In genomic region chr10:57572130-57572529, GRCm38 (mm10) we compare ENCODE assay signal across 12 mouse cellular contexts. TPM values are rescaled to one million over a fixed set of nuclear protein-coding genes. Genes with fewer than 3 reads are reported as not detected.
A peak's percentile ranks its signal among the peaks of the same experiment; 100 is the strongest.
DNase-seq lines count a peak whose midpoint lies in the region; ATAC-seq and TF ChIP-seq lines count a peak whose summit lies in the region.
"Had no signal": no experiment of that assay in that cellular context is flagged by ENCODE, and none has a peak within 500 bp of the region (broad histone marks: within the 10 kb centered on the region; RNA-seq: fewer than 3 reads in every experiment).

No protein-coding gene starts in this region.

- no peak overlapping the region for H3K4me3 ChIP-seq in forebrain, embryonic 10.5 days
- no peak overlapping the region for H3K4me3 ChIP-seq in midbrain, embryonic 12.5 days
- no peak overlapping the region for H3K4me3 ChIP-seq in kidney, adult 2 months (ENCODE audit: insufficient read depth, low read depth, low read length)
- H3K4me3 ChIP-seq: embryonic facial prominence, embryonic 12.5 days; liver, embryonic 12.5 days had no signal

- DNase-seq in NIH3T3 (ENCODE audit: low read depth): peak; percentile 10
- peak; percentile 61 for DNase-seq in cerebellum, adult 11-12 months
- DNase-seq in forebrain, embryonic 10.5 days (ENCODE audit: extremely low spot score, low spot score): no peak
- DNase-seq in yolk sac, embryonic 10.5 days (ENCODE audit: low spot score): no peak
- DNase-seq in kidney, adult 2 months: no peak
- DNase-seq in right cerebral cortex, adult 18-20 months: no peak
- DNase-seq: adrenal gland, postnatal 10 days; kidney, adult 8-10 months had no signal

- H3K9me3 ChIP-seq in forebrain, embryonic 10.5 days: no peaks in the 10 kb centered on the region
- no peaks in the 10 kb centered on the region for H3K9me3 ChIP-seq in midbrain, embryonic 12.5 days
- H3K9me3 ChIP-seq: embryonic facial prominence, embryonic 12.5 days; G1E; liver, embryonic 12.5 days had no signal

- H3K27me3 ChIP-seq in forebrain, embryonic 10.5 days (ENCODE audit: poor library complexity, severe bottlenecking): no peaks in the 10 kb centered on the region
- H3K27me3 ChIP-seq in midbrain, embryonic 12.5 days: no peaks in the 10 kb centered on the region
- H3K27me3 ChIP-seq in kidney, adult 2 months (replicated peaks; ENCODE audit: control insufficient read depth, insufficient read depth, low read length): no peaks in the 10 kb centered on the region
- H3K27me3 ChIP-seq: embryonic facial prominence, embryonic 12.5 days; liver, embryonic 12.5 days had no signal

- 48% methylated on average over 4 of the region's 4 CpGs for WGBS in forebrain, embryonic 10.5 days
- 12% methylated on average over 4 of the region's 4 CpGs for WGBS in midbrain, embryonic 12.5 days
- 78% methylated on average over 4 of the region's 4 CpGs for WGBS in kidney, adult 2 months

- TF ChIP-seq CTCF in kidney, adult 2 months (conservative IDR thresholded peaks at IDR 0.05; ENCODE audit: insufficient read depth, insufficient read length, low read depth, low read length): no peak

- peak; percentile 31 for ATAC-seq in midbrain, embryonic 12.5 days (ENCODE audit: low FRiP score, low read depth)
- ATAC-seq: liver, embryonic 12.5 days had no signal

- peaks cover 16% of the 10 kb centered on the region for H3K4me1 ChIP-seq in forebrain, embryonic 10.5 days
- H3K4me1 ChIP-seq in midbrain, embryonic 12.5 days: peaks cover 19% of the 10 kb centered on the region; the same call in 1 of the 2 replicates
- no peaks in the 10 kb centered on the region for H3K4me1 ChIP-seq in kidney, adult 2 months (ENCODE audit: control insufficient read depth, insufficient read depth, low read length)
- H3K4me1 ChIP-seq: embryonic facial prominence, embryonic 12.5 days; liver, embryonic 12.5 days had no signal

- no peak overlapping the region for H3K9ac ChIP-seq in midbrain, embryonic 12.5 days (replicated peaks)
- H3K9ac ChIP-seq: embryonic facial prominence, embryonic 12.5 days; liver, embryonic 12.5 days had no signal

- H3K36me3 ChIP-seq in forebrain, embryonic 10.5 days (replicated peaks): no peaks in the 10 kb centered on the region
- no peaks in the 10 kb centered on the region for H3K36me3 ChIP-seq in midbrain, embryonic 12.5 days
- no peaks in the 10 kb centered on the region for H3K36me3 ChIP-seq in kidney, adult 2 months (ENCODE audit: control insufficient read depth, insufficient read depth, low read length)
- H3K36me3 ChIP-seq: embryonic facial prominence, embryonic 12.5 days; G1E; liver, embryonic 12.5 days had no signal

- no peak overlapping the region for H3K4me2 ChIP-seq in midbrain, embryonic 12.5 days (replicated peaks)
- H3K4me2 ChIP-seq: embryonic facial prominence, embryonic 12.5 days; liver, embryonic 12.5 days had no signal

- H3K27ac ChIP-seq in forebrain, embryonic 10.5 days: peak overlapping the region; percentile 12; the same call in 1 of the 2 replicates
- H3K27ac ChIP-seq in midbrain, embryonic 12.5 days (replicated peaks): peak overlapping the region; percentile 69
- no peak overlapping the region for H3K27ac ChIP-seq in kidney, adult 2 months (ENCODE audit: insufficient read depth, low read depth, low read length)
- H3K27ac ChIP-seq: embryonic facial prominence, embryonic 12.5 days; liver, embryonic 12.5 days had no signal

- no peak for TF ChIP-seq POLR2A in kidney, adult 2 months (IDR thresholded peaks at IDR 0.05; ENCODE audit: low read depth, low read length)

RNA-seq across cellular contexts. Expression of gene Serinc1, which starts 39.8 kb away (rescaled TPM):
- 119 and 121 TPM in 2 replicates for polyA plus RNA-seq in forebrain, embryonic 10.5 days (2016; fragmentation: Nextera tagmentation; extraction: Ambion mirVana)
- polyA plus RNA-seq in midbrain, embryonic 12.5 days (2016; fragmentation: Nextera tagmentation; extraction: Ambion mirVana): 252 and 261 TPM in 2 replicates
- polyA plus RNA-seq in kidney, adult 2 months (2012; rRNA removed): 61.0 and 76.6 TPM in 2 replicates

RNA-seq across cellular contexts. Expression of gene Pkib, which starts 59.7 kb away (rescaled TPM):
- 1.6 and 2.2 TPM in 2 replicates for polyA plus RNA-seq in forebrain, embryonic 10.5 days (2016; fragmentation: Nextera tagmentation; extraction: Ambion mirVana)
- polyA plus RNA-seq in midbrain, embryonic 12.5 days (2016; fragmentation: Nextera tagmentation; extraction: Ambion mirVana): 9.8 and 10.2 TPM in 2 replicates
- 1.4 and 1.9 TPM in 2 replicates for polyA plus RNA-seq in kidney, adult 2 months (2012; rRNA removed)
- polyA plus RNA-seq: G1E had no signal

Comparison
In these comparisons a context has a peak if more than half of its experiments do, and no peak if none do; other contexts are left out.
1. DNase-seq: peak in NIH3T3 (single experiment) and cerebellum, adult 11-12 months (single experiment); none in forebrain, embryonic 10.5 days (single experiment), yolk sac, embryonic 10.5 days (single experiment), kidney, adult 2 months (single experiment) and right cerebral cortex, adult 18-20 months (single experiment).